Mouse (Mus musculus): Measurements from ENCODE around the gene Capn5.
A peak's percentile ranks its signal among the peaks of the same experiment; 100 is the strongest.

Capn5 gene

GRCm38 (mm10) chr7:98176322-98177070 lies 1.6 kb downstream of the Capn5 start:
- no peak for DNase-seq

DNA sequence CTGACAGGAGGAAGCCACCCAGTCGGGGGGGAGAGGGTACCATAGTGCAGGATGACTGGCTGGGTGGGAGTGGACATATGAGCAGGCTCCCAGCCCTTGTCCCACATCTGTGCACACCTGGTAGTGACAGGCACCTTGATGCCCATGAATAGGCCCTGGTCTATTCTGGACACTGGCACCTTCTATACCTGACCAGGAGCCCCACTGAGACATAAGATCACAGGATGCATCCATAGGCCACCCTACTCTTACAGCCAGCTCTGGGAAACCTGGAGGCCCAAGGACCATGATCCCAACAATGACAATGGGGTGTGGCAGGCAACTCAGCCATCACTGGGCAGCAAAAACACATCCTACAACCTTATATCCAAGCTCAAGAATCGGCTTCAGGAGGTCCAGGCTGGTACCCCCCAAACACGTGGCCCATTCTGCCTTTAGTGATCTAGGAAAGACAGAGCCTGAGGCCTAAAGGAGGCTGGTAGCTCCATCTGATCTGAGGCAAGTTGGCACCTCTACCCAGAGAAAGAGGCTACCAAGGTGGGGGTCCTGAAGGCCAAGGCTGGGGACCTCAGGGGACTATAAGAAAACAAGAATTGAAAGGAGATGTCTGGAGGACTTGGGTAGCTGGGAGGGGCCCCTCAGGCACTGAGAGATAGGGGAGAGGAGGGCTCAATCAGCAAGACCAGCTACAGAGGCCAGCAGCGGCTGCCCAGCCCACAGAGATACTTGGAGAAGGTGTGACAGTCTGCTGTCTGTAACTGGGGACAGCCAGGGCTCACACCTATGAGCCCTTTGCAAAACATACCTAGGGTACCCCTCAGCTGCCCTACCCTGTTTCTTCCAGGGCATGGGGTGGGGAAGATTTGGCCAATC lies 3.0 kb downstream of the Capn5 start:
- DNase-seq: no peak

- DNase-seq: no peak
Measured at GRCm38 (mm10) chr7:98173408-98173807, 4.7 kb downstream of the Capn5 start.

DNA sequence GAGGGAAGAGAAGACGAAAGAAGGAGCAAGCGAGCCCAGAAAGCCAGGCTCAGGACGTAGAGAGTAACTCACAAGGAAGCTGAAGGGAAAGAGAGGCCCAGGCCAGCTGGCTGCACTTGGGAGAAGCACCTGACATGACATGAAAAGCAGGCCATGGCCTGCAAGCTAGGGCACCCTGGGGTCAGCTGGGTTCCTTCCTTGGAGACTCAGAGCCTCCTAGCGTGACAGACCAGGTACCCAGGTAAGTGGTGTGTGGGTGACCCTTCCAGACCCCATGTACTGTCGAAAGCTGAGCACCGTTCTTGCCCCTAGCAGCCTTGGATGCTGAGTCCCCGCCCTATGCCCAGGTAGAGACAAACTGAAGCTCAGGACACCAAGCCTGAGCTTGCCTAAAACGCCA lies 5.4 kb downstream of the Capn5 start:
- DNase-seq: no peak

- peak; percentile 70 to 79 for DNase-seq
Measured at GRCm38 (mm10) chr7:98171141-98172073, 6.7 kb downstream of the Capn5 start.

DNA sequence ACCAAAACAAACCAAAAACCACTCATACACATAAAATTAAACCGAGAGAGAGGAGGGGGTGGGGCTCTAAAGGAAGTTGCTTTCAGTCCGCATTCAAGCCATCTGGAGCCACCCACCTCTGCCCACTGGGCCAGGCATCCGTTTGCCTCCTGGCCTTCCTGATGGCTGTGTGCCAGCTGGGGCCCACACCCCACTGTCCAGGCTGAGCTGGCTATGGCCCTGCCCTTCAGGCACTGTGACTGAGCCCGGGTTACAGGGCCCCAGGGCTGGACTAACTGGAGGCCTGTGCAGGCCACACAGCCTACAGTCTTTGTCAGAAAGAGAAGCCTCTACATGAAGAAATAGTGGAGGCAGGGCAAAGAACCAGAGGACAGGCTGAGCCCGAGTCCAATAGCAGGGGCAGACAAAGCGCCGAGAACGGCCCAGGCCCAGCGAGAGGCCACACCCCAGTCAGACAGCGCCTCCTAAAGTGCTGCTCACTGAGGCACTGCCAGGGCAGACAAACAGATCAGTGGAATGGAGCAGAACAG lies 13.0 kb downstream of the Capn5 start:
- peak; percentile 68 to 76 for DNase-seq

DNA sequence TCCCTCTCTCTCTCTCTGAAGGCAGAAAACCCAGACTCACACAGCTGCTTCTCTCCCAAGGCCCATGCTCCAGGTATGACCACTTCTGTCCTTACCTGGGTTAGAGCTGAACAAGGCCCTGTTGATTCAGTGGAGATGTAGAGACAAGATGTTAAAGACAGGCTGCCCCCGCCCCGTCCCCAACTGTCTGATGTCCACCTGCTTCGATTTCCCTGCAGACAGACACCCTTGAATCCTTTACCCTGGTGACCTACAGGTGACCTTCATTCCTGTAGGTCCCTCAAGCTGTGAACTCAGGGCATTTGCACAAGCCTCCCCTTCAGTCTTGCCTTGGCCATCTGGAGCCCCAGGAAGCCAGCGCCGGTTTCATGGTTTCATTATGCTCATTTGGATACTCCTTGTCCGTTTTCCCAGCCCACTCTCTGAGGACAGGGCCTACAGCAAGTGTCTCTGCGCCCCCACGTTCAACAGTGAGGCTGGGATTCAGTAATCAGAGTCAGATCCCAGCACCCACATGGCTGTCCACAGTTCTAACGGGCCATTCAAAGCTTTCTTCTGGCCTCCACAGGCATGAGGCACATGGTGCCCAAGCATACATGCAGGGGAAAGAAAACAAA lies 13.6 kb downstream of the Capn5 start:
- no peak for DNase-seq

GRCm38 (mm10) chr7:98163700-98164099 lies 14.4 kb downstream of the Capn5 start:
- DNase-seq: peak; percentile 45 to 61

DNA sequence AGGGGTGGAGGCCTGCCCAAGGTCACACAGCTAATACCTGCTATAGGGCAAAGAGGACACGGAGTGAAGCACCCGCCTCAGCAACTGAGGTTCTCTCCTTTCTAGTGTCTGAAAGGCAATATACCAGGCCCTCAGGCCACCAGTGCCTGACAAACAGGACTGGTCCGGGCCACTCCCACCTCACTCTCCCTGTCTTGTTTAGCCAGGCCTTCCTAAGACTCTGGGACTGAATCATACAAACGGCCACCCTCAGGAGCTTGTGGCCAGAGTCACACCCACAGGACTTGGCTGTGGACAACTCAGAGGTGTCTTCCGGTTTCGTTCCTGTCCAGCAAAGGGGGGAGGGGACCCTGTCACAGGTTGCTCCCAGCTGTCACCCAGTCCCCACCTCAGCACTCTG lies 15.8 kb downstream of the Capn5 start:
- no peak for DNase-seq

DNA sequence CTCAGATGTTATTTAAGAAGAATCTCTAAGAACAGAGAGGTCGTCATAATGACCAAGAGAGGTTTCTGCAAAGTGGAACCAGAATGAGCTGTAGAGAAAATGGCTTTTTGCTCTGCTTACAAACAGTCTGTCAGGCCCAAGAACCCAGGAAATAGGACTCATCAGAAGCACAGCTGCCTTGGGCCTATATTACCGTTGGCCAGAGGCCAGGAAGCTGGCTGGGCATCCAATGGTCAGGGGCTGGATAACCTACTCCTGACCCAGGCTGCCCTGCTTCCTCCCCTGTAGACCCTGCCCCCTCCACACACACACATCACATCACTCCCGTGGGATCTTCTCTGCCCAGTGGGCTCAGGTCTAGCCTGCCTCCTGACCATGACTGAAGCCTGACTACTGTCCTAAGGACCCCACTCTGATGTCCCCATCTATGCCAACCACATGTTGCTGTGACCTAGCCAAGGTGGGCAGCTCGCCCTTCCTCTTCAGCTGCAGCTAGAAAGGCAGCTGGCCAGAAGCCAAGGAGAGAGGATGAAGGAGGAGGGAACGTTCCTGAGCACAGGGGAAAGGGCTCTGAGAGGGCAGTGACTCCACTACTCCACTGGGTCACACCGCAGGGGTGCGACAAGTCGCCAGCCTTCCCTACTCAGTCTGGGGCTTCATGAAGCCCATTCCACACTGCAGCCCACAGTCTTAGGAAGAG lies 17.9 kb downstream of the Capn5 start:
- DNase-seq: peak; percentile 45 to 67

DNA sequence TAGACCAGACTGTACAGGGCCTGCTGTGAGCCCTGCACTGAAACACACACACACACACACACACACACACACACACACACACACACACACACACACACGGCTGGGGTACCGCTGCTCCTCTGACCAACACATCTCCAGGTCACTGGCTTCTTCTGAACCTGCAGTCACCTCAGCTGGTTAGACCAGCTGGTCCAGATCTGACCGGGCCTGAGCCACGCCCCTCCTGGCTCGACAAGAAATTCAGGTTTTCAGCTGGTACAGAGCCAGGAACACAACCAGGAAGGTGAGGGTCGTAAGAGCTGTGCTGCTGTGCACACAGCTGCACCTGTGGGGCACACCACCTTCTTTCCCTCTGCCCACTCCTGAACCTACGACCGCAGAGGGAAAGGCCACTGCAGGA lies 19.6 kb downstream of the Capn5 start:
- DNase-seq: peak; percentile 82 to 90

DNA sequence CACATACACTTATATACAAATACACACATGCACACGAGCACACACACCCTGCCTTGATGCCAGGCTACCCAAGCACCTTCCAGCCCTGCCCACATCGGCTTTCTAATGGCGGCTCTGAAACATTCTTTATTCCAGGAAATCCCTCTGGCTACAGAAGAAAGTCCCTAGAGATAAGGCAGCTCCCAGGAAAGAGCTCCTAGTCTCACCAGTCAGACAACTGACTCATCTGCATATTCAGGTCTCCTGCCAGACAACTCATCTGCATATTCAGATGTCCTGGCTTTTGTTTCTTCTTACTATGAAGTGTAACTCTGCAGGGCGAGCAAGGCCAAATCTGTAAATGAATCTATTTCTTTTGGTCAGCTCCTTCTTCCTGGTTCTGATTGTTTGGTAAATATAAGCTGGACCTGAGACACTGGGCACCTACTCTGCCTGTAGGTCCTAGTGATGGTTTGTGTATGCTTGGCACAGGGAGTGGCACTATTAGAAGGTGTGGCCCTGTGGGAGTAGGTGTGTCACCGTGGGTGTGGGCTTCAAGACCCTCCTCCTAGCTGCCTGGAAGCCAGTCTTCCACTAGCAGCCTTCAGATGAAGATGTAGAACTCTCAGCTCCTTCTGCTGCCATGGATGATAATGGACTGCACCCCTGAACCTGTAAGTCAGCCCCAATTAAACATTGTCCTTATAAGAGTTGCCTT lies 20.3 kb downstream of the Capn5 start:
- no peak for DNase-seq

DNA sequence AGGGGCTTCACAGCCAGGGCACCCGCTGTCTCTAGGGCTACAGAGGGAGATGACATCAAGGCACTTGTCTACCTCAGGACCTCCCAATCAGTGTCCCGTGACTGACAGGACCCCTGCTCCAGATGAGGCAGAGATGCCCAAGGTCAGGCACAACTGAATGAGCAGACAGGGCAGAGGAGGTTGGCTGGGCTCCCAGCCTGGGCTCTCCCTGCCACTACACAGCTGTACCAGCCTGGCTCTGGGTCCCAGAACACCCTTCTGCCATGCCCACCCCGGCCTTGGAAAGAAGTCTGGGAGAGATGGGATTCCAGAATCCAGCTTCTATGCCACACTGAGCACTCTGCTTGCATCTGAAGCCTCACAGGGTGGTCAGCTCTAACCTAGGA lies 21.8 kb downstream of the Capn5 start:
- no peak for DNase-seq

- DNase-seq: peak; percentile 64 to 76
Measured at GRCm38 (mm10) chr7:98155546-98156279, 22.4 kb downstream of the Capn5 start.

- DNase-seq: no peak
Measured at GRCm38 (mm10) chr7:98153892-98154291, 24.2 kb downstream of the Capn5 start.

GRCm38 (mm10) chr7:98153345-98153744 lies 24.7 kb downstream of the Capn5 start:
- DNase-seq: no peak

- no peak for DNase-seq
Measured at GRCm38 (mm10) chr7:98152400-98152799, 25.7 kb downstream of the Capn5 start.

- DNase-seq: no peak
Measured at GRCm38 (mm10) chr7:98150525-98150924, 27.5 kb downstream of the Capn5 start.

GRCm38 (mm10) chr7:98149802-98150201 lies 28.3 kb downstream of the Capn5 start:
- no peak for DNase-seq

- no peak for DNase-seq
Measured at GRCm38 (mm10) chr7:98148721-98149407, 29.2 kb downstream of the Capn5 start.

Data from lung, adult 18-20 months (tissue).